Mouse (Mus musculus): ENCODE measurements around the gene Il1f8.
"Not testable (repeated sequence)": the region's sequence is repeated elsewhere in the genome, so short reads cannot be mapped to it uniquely, and the experiment has no call there.

Gene Il1f8

DNA sequence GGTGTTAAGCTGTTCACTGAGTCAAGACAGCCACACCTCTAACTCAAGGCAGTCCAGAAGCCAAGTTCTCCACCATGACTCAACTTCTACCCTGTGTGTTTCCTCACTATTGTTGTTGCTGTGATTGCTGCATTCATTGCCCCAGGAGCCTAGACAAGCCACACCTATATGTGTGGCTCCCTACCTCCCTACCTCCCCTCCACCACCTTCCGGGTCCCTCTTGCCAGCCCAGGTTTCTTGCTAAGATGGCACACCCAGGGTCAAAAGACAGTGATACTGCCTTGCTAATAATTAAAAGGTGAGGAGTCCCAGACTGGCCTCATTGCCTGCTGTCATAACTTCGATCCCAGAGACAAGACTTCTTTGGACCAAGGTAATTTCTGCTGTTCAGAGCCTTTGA, at the start of gene Il1f8:
TSS of gene Il1f8 (plus strand) at position 301 of the 400 bp plus-strand sequence.
- Histone ChIP-seq H3K4me1 (replicated peaks; ENCODE audit: low read depth, low read length) (no peaks in the 10 kb centered on the region), H3K27me3 (ENCODE audit: insufficient read depth, low read length) (no peaks in the 10 kb centered on the region), H3K9me3 (ENCODE audit: low read length) (no peaks in the 10 kb centered on the region), H3K4me3 (replicated peaks; ENCODE audit: low read length) (no peak within 1 kb of the TSS), H3K36me3 (ENCODE audit: insufficient read depth, low read length) (no peaks in the 10 kb centered on the region)
- TF ChIP-seq NANOG (IDR thresholded peaks at IDR 0.05; ENCODE audit: borderline replicate concordance, low read length): no peak

DNA sequence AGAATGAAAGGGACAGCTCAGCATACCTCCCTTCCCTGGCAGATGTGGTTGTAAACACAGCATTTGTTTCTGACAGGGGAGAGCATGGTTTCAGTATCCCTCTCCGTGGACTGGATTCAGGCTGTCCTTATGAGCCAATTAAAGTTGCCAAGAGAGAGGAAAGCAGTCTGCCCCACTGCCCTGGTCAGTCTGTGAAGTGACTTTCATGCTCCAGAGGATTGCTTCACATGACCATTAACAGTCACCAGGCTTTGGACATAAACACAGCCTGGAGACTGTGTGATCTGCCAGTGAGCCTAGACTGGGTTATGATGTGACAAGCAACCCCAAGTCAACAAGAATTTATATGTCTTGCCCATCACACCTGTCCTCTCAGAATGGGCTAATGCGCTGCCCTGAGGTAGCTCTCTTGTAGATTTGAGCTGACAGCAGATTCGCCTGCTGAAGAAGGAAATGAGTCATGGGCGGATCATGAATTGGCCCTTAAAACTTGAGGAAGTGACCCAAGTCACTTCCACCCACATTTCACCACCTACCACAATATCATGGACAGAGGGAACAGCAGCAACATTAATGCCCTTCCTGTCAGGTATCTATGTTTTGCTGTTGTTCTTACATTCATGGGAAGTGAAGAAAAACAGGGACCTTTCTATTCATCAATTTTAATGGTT, 49.2 kb upstream of the Il1f8 start:
- H3K4me1 ChIP-seq (replicated peaks; ENCODE audit: low read depth, low read length): no peaks in the 10 kb centered on the region
- no peaks in the 10 kb centered on the region for H3K9me3 ChIP-seq (ENCODE audit: low read length)
- no peaks in the 10 kb centered on the region for H3K27me3 ChIP-seq (ENCODE audit: insufficient read depth, low read length)
- no peak overlapping the region for H3K4me3 ChIP-seq (replicated peaks; ENCODE audit: low read length)
- H3K36me3 ChIP-seq (ENCODE audit: insufficient read depth, low read length): no peaks in the 10 kb centered on the region
- TF ChIP-seq NANOG (IDR thresholded peaks at IDR 0.05; ENCODE audit: borderline replicate concordance, low read length): no peak
- no peak for TF ChIP-seq CTCF (conservative IDR thresholded peaks at IDR 0.05; ENCODE audit: low read length)
- TF ChIP-seq POU5F1 (IDR thresholded peaks at IDR 0.05; ENCODE audit: borderline replicate concordance, low read length): no peak

DNA sequence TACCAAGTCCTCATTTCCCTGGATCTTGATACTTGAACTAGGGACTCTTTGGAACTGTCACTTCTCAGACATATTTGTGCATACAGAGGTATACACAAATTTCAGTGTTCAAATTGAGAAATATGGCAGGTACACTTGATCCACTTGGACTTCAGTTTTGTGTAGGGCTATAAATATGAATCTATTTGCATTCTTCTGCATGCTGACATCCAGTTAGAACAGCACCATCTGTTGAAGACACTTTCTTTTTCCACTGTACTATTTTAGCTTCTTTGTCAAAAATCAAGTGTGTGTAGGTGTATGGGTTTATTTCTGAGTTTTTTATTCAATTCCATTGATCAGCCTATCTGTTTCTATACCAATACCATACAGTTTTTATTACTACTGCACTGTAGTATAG, 43.9 kb upstream of the Il1f8 start:
- Histone ChIP-seq H3K36me3 (ENCODE audit: insufficient read depth, low read length) (no peaks in the 10 kb centered on the region), H3K4me3 (replicated peaks; ENCODE audit: low read length) (no peak overlapping the region), H3K4me1 (replicated peaks; ENCODE audit: low read depth, low read length) (no peaks in the 10 kb centered on the region), H3K27me3 (ENCODE audit: insufficient read depth, low read length) (no peaks in the 10 kb centered on the region), H3K9me3 (ENCODE audit: low read length) (no peaks in the 10 kb centered on the region)
- TF ChIP-seq NANOG (IDR thresholded peaks at IDR 0.05; ENCODE audit: borderline replicate concordance, low read length) (no peak), POU5F1 (IDR thresholded peaks at IDR 0.05; ENCODE audit: borderline replicate concordance, low read length) (no peak), CTCF (conservative IDR thresholded peaks at IDR 0.05; ENCODE audit: low read length) (no peak)

DNA sequence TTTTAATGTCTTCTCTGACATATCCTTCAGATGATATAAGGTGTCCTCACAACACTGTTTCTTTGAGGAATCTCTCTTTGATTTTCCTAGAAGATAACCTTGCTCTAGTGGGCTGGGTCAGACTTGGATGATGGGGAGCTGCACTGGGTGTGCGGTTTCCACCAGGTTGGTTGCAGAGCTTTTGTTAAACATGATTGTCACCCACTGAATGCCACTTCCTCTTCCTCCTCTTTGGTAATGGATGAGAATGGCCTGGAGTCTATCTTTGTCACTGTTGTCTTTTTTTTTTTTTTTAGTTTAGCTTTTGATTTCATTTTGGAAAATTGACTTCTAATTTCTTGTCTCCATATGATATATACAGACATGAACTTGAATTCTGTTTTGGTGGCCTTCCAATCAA, 18.6 kb upstream of the Il1f8 start:
- no peaks in the 10 kb centered on the region for H3K27me3 ChIP-seq (ENCODE audit: insufficient read depth, low read length)
- no peaks in the 10 kb centered on the region for H3K36me3 ChIP-seq (ENCODE audit: insufficient read depth, low read length)
- H3K9me3 ChIP-seq (ENCODE audit: low read length): peaks cover 37% of the 10 kb centered on the region
- TF ChIP-seq CTCF (conservative IDR thresholded peaks at IDR 0.05; ENCODE audit: low read length) (no peak), POU5F1 (IDR thresholded peaks at IDR 0.05; ENCODE audit: borderline replicate concordance, low read length) (no peak), NANOG (IDR thresholded peaks at IDR 0.05; ENCODE audit: borderline replicate concordance, low read length) (no peak)
- no peak overlapping the region for H3K4me3 ChIP-seq (replicated peaks; ENCODE audit: low read length)
- H3K4me1 ChIP-seq (replicated peaks; ENCODE audit: low read depth, low read length): no peaks in the 10 kb centered on the region

DNA sequence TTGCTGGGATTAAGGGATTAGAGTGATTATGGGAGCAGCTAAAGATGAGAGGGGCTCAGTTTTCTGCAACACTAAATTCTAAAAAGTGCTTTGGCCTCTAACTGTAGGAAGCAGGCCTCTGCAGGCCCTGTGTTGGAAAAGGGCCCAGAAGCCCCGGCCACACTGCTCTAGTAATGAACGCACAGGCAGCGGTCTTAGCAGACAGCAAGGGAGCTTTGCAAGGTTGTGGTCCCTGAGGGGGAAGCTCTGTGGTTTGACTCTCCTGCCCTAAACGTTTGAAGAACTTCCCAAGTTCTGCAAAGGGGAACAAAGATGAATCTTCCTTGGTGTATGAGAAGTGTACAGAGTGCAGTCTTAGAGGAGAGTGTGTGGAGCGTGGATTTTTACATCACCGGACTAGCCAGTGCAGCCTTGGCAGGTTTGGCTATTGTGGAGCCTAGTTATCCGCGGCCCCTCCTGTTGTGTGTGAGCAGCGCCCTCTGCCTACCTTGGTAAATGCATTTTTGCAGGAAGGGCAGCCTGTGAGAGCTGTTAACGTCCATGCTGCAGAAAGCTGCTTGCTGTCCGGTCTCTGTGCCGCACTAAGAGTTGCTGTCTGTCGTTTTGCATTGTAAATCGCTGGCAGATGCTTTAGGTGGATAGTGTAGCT, 28.8 kb downstream of the Il1f8 start:
- H3K4me1 ChIP-seq (replicated peaks; ENCODE audit: low read depth, low read length): peaks cover 11% of the 10 kb centered on the region
- not testable (repeated sequence) for H3K4me3 ChIP-seq (replicated peaks; ENCODE audit: low read length); H3K9me3 ChIP-seq (ENCODE audit: low read length); H3K27me3 ChIP-seq (ENCODE audit: insufficient read depth, low read length); H3K36me3 ChIP-seq (ENCODE audit: insufficient read depth, low read length)

DNA sequence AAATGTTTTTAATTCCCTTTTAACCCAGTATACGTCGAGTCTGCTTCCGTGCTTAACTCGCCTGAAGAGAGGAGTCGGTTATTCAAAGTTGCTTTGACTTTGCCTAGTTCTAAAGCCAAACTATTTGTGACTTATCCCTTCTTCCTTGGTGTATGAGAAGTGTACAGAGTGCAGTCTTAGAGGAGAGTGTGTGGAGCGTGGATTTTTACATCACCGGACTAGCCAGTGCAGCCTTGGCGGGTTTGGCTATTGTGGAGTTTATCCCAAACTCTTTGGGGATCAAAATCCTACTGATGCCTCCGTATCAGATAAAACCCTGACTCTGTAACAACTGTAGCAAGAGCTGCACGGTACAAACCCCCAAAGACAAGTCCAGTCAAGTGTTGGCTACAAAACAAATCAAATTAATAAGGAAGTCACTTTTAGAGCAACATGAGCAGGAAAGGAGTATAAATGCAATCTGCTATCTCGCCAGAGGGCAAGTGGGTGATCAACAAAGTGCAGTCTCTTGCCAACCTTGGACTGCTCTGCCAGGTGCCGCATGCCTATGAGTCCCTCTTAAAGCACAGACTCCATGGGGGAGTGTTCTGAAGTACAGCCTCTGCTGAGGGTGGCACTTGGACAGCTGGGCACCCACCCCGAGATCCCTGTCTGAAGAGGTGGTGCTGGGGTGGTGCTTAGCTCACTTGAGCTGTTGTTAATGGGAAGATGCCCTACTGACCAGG, 29.6 kb downstream of the Il1f8 start:
- not testable (repeated sequence) for H3K36me3 ChIP-seq (ENCODE audit: insufficient read depth, low read length); H3K27me3 ChIP-seq (ENCODE audit: insufficient read depth, low read length); H3K4me3 ChIP-seq (replicated peaks; ENCODE audit: low read length)
- H3K4me1 ChIP-seq (replicated peaks; ENCODE audit: low read depth, low read length): peaks cover 11% of the 10 kb centered on the region
- H3K9me3 ChIP-seq (ENCODE audit: low read length): peaks cover 12% of the 10 kb centered on the region; the same call in 1 of the 2 replicates

DNA sequence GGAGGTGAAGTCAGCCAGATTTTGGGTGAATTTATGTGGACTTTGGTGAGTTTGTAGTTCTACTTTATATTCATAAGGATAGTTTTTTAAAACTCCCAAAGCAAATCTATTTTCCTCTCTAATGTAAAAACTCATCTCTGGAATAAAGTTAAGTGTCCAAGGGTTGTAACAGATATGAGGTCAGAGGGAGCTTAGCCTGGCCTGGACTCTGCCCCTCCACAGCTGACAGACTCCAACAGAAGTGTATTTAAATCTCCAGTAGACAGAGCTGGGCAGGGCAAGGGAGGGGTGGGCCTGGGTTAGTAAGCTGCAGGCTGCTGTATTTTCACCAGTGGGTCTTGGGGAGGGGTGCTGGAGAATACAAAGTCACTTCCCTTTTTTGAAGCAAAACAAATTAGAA, 31.1 kb downstream of the Il1f8 start:
- H3K36me3 ChIP-seq (ENCODE audit: insufficient read depth, low read length); H3K27me3 ChIP-seq (ENCODE audit: insufficient read depth, low read length); H3K4me3 ChIP-seq (replicated peaks; ENCODE audit: low read length): not testable (repeated sequence)
- Histone ChIP-seq H3K9me3 (ENCODE audit: low read length) (peaks cover 21% of the 10 kb centered on the region; the same call in 1 of the 2 replicates), H3K4me1 (replicated peaks; ENCODE audit: low read depth, low read length) (peaks cover 11% of the 10 kb centered on the region)

DNA sequence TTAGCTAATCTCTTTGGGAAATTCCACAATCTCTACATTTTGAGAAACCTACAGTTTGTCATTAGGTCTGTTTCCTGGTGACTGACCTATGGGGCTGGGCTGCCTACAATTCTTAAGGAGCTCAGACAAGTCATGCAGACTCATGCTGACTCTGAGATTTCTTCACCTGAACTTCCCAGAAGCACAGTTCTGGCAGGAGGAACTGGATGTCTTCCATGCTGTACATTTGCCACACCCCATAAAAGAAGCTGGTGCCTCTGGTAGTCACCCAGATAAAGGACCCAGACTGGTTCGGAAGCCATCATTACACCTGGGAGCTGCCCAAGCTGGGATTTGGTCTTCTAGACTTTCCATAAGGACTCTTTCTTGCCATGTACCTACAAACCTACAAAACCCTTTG, 33.2 kb downstream of the Il1f8 start, which contains the start of gene Il1f9:
TSS of gene Il1f9 (plus strand) at position 301 of the 400 bp plus-strand sequence.
- Histone ChIP-seq H3K4me3 (replicated peaks; ENCODE audit: low read length) (no peak within 1 kb of the TSS), H3K4me1 (replicated peaks; ENCODE audit: low read depth, low read length) (peaks cover 11% of the 10 kb centered on the region), H3K9me3 (ENCODE audit: low read length) (peaks cover 32% of the 10 kb centered on the region), H3K27me3 (ENCODE audit: insufficient read depth, low read length) (no peaks in the 10 kb centered on the region), H3K36me3 (ENCODE audit: insufficient read depth, low read length) (no peaks in the 10 kb centered on the region)
- TF ChIP-seq NANOG (IDR thresholded peaks at IDR 0.05; ENCODE audit: borderline replicate concordance, low read length): no peak
- TF ChIP-seq POU5F1 (IDR thresholded peaks at IDR 0.05; ENCODE audit: borderline replicate concordance, low read length): no peak
- TF ChIP-seq CTCF (conservative IDR thresholded peaks at IDR 0.05; ENCODE audit: low read length): no peak

DNA sequence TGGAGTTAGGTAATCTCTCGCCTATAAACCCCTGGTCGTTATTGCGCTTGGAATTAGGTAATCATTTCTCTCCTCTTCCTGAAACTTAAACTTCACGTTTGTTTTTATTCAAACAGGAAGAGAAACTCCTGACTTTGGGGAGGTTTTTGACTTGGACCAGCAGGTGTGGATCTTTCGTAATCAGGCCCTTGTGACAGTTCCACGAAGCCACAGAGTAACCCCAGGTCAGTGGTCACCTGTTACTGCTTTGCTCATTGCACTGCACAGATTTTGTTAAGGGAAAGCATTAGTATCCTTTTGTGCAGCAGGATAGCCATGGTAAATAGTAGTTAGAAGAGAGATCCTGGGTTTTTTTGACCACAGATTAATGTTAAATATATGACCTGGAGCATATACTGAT, 34.6 kb downstream of the Il1f8 start:
- H3K4me3 ChIP-seq (replicated peaks; ENCODE audit: low read length): no peak overlapping the region
- no peak for TF ChIP-seq NANOG (IDR thresholded peaks at IDR 0.05; ENCODE audit: borderline replicate concordance, low read length)
- TF ChIP-seq CTCF (conservative IDR thresholded peaks at IDR 0.05; ENCODE audit: low read length): no peak
- TF ChIP-seq POU5F1 (IDR thresholded peaks at IDR 0.05; ENCODE audit: borderline replicate concordance, low read length): no peak
- no peaks in the 10 kb centered on the region for H3K27me3 ChIP-seq (ENCODE audit: insufficient read depth, low read length)
- peaks cover 46% of the 10 kb centered on the region for H3K9me3 ChIP-seq (ENCODE audit: low read length)
- H3K4me1 ChIP-seq (replicated peaks; ENCODE audit: low read depth, low read length): peaks cover 3% of the 10 kb centered on the region; the same call in 1 of the 2 replicates
- no peaks in the 10 kb centered on the region for H3K36me3 ChIP-seq (ENCODE audit: insufficient read depth, low read length)

Data from E14TG2a.4 (cell line).